Mouse (Mus musculus): ENCODE measurements around the gene Stx11. TPM values are rescaled to one million over a fixed set of nuclear protein-coding genes. Genes with fewer than 3 reads are reported as not detected.

Stx11 gene
- polyA plus RNA-seq, 1 experiment from 2014 or later, result 1.6 TPM

- Histone ChIP-seq H3K27me3 (replicated peaks) (no peaks in the 10 kb centered on the region), H3K4me1 (replicated peaks) (no peaks in the 10 kb centered on the region), H3K27ac (no peak overlapping the region), H3K4me3 (replicated peaks) (no peak overlapping the region), H3K9ac (no peak overlapping the region), H3K36me3 (no peaks in the 10 kb centered on the region), H3K4me2 (replicated peaks) (no peak overlapping the region), H3K9me3 (no peaks in the 10 kb centered on the region)
- ATAC-seq, result no peak
- 59% methylated on average over 5 of the region's 5 CpGs for WGBS
Observed at GRCm38 (mm10) chr10:12904140-12904528, 60.0 kb downstream of the Stx11 start.

GRCm38 (mm10) chr10:12903440-12904139 is 60.5 kb downstream of the Stx11 start:
- Histone ChIP-seq H3K4me3 (replicated peaks) (no peak overlapping the region), H3K27me3 (replicated peaks) (no peaks in the 10 kb centered on the region), H3K4me2 (replicated peaks) (no peak overlapping the region), H3K4me1 (replicated peaks) (no peaks in the 10 kb centered on the region), H3K27ac (no peak overlapping the region), H3K9me3 (no peaks in the 10 kb centered on the region), H3K36me3 (no peaks in the 10 kb centered on the region), H3K9ac (no peak overlapping the region)
- WGBS, result 81% methylated on average over 5 of the region's 5 CpGs
- no peak for ATAC-seq

GRCm38 (mm10) chr10:12899901-12900300 is 64.2 kb downstream of the Stx11 start:
- Histone ChIP-seq H3K4me3 (replicated peaks) (no peak overlapping the region), H3K36me3 (no peaks in the 10 kb centered on the region), H3K4me2 (replicated peaks) (no peak overlapping the region), H3K27ac (no peak overlapping the region), H3K4me1 (replicated peaks) (no peaks in the 10 kb centered on the region), H3K9me3 (no peaks in the 10 kb centered on the region), H3K9ac (no peak overlapping the region), H3K27me3 (replicated peaks) (no peaks in the 10 kb centered on the region)
- ATAC-seq, result no peak
- WGBS, result 87% methylated on average over 5 of the region's 5 CpGs

GRCm38 (mm10) chr10:12893339-12893738 is 70.8 kb downstream of the Stx11 start:
- Histone ChIP-seq H3K27me3 (replicated peaks) (no peaks in the 10 kb centered on the region), H3K36me3 (no peaks in the 10 kb centered on the region), H3K4me1 (replicated peaks) (no peaks in the 10 kb centered on the region), H3K9me3 (no peaks in the 10 kb centered on the region), H3K4me2 (replicated peaks) (no peak overlapping the region), H3K27ac (no peak overlapping the region), H3K9ac (no peak overlapping the region), H3K4me3 (replicated peaks) (no peak overlapping the region)
- 96% methylated on average over 3 of the region's 3 CpGs for WGBS
- no peak for ATAC-seq

GRCm38 (mm10) chr10:12888373-12888772 is 75.7 kb downstream of the Stx11 start:
- WGBS, result 73% methylated on average over 13 of the region's 13 CpGs

More at GRCm38 (mm10) chr10:12888373-12888772, 75.7 kb downstream of the Stx11 start:
- no peak overlapping the region for H3K4me3 ChIP-seq (replicated peaks)
- H3K9me3 ChIP-seq, result no peaks in the 10 kb centered on the region
- no peaks in the 10 kb centered on the region for H3K36me3 ChIP-seq
- H3K27me3 ChIP-seq (replicated peaks), result no peaks in the 10 kb centered on the region
- no peak for ATAC-seq
- H3K9ac ChIP-seq, result no peak overlapping the region
- H3K4me1 ChIP-seq (replicated peaks), result no peaks in the 10 kb centered on the region
- H3K4me2 ChIP-seq (replicated peaks), result no peak overlapping the region
- no peak overlapping the region for H3K27ac ChIP-seq

Other genes starting within 250 kb of the Stx11 start
- gene Utrn, start 94.9 kb downstream of the Stx11 start, polyA plus RNA-seq (2015; fragmentation: Nextera tagmentation; extraction: Ambion mirVana), result 43.8 and 46.2 TPM in 2 replicates
- 37.0 and 38.0 TPM in 2 replicates for gene Sf3b5, start 41.0 kb upstream of the Stx11 start, polyA plus RNA-seq (2015; fragmentation: Nextera tagmentation; extraction: Ambion mirVana)
- gene Plagl1, start 96.2 kb upstream of the Stx11 start, polyA plus RNA-seq (2015; fragmentation: Nextera tagmentation; extraction: Ambion mirVana), result 138 and 157 TPM in 2 replicates
- gene Zc2hc1b, start 213.7 kb upstream of the Stx11 start, polyA plus RNA-seq (2015; fragmentation: Nextera tagmentation; extraction: Ambion mirVana), result not detected in 2 replicates
- gene Ltv1, start 228.9 kb upstream of the Stx11 start, polyA plus RNA-seq (2015; fragmentation: Nextera tagmentation; extraction: Ambion mirVana), result 74.6 and 82.0 TPM in 2 replicates

All from intestine, embryonic 15.5 days (tissue).